Mouse (Mus musculus): ENCODE results near the gene Arhgap23.

The Arhgap23 gene

GRCm38 (mm10) chr11:97466444-97467160 is 51.3 kb downstream of the Arhgap23 start:
- DNase-seq (ENCODE audit: low spot score), result no peak

- peak; percentile 72 for DNase-seq (ENCODE audit: low spot score)
Observed at GRCm38 (mm10) chr11:97468639-97469287, 53.4 kb downstream of the Arhgap23 start.

GRCm38 (mm10) chr11:97469828-97470227 is 54.5 kb downstream of the Arhgap23 start:
- DNase-seq (ENCODE audit: low spot score), result no peak

- DNase-seq (ENCODE audit: low spot score), result no peak
Observed at GRCm38 (mm10) chr11:97471276-97471675, 55.9 kb downstream of the Arhgap23 start.

- peak; percentile 25 for DNase-seq (ENCODE audit: low spot score)
Observed at GRCm38 (mm10) chr11:97476334-97477095, 61.2 kb downstream of the Arhgap23 start.

GRCm38 (mm10) chr11:97477431-97477830 is 62.1 kb downstream of the Arhgap23 start:
- DNase-seq (ENCODE audit: low spot score), result no peak

GRCm38 (mm10) chr11:97478345-97478744 is 63.0 kb downstream of the Arhgap23 start:
- DNase-seq (ENCODE audit: low spot score), result no peak

GRCm38 (mm10) chr11:97479085-97479484 is 63.8 kb downstream of the Arhgap23 start:
- no peak for DNase-seq (ENCODE audit: low spot score)

GRCm38 (mm10) chr11:97479824-97480223 is 64.5 kb downstream of the Arhgap23 start:
- DNase-seq (ENCODE audit: low spot score), result no peak

- DNase-seq (ENCODE audit: low spot score), result no peak
Observed at GRCm38 (mm10) chr11:97485661-97486060, 70.3 kb downstream of the Arhgap23 start.

GRCm38 (mm10) chr11:97487656-97488055 is 72.3 kb downstream of the Arhgap23 start:
- DNase-seq (ENCODE audit: low spot score), result no peak

- DNase-seq (ENCODE audit: low spot score), result peak; percentile 65
Observed at GRCm38 (mm10) chr11:97489589-97490324, 74.4 kb downstream of the Arhgap23 start.

GRCm38 (mm10) chr11:97491640-97492039 is 76.3 kb downstream of the Arhgap23 start:
- DNase-seq (ENCODE audit: low spot score), result no peak

- DNase-seq (ENCODE audit: low spot score), result no peak
Observed at GRCm38 (mm10) chr11:97492836-97493235, 77.5 kb downstream of the Arhgap23 start.

- no peak for DNase-seq (ENCODE audit: low spot score)
Observed at GRCm38 (mm10) chr11:97497543-97497942, 82.2 kb downstream of the Arhgap23 start.

- DNase-seq (ENCODE audit: low spot score), result no peak
Observed at GRCm38 (mm10) chr11:97499865-97500719, 84.8 kb downstream of the Arhgap23 start, which contains the start of gene 4933428G20Rik. TSS of gene 4933428G20Rik (minus strand) at chr11:97500340.

- no peak for DNase-seq (ENCODE audit: low spot score)
Observed at GRCm38 (mm10) chr11:97500720-97501448, 85.6 kb downstream of the Arhgap23 start.

GRCm38 (mm10) chr11:97502383-97502782 is 87.0 kb downstream of the Arhgap23 start:
- no peak for DNase-seq (ENCODE audit: low spot score)

- DNase-seq (ENCODE audit: low spot score), result no peak
Observed at GRCm38 (mm10) chr11:97502846-97503245, 87.5 kb downstream of the Arhgap23 start.

- no peak for DNase-seq (ENCODE audit: low spot score)
Observed at GRCm38 (mm10) chr11:97505784-97506183, 90.5 kb downstream of the Arhgap23 start.
